Mouse (Mus musculus) spleen, adult 2 months (tissue): Measurements from ENCODE around the gene Mms22l.

Source experiments
- CTCF ChIP-seq: fragments of 200-500 bp; IDR thresholded peaks from 2 replicates; pipeline ENCODE4 v1.5.1; 2011; ENCODE audit warnings: mild to moderate bottlenecking, inconsistent platforms; ENCODE audit not compliant: insufficient read depth, insufficient read length, insufficient replicate concordance; ENCODE audit errors: extremely low read depth
- POLR2A ChIP-seq: fragments of 200-500 bp; IDR thresholded peaks from 2 replicates; pipeline ENCODE4 v1.6.1; 2011; ENCODE audit warnings: low read depth, low read length, inconsistent platforms

DNA sequence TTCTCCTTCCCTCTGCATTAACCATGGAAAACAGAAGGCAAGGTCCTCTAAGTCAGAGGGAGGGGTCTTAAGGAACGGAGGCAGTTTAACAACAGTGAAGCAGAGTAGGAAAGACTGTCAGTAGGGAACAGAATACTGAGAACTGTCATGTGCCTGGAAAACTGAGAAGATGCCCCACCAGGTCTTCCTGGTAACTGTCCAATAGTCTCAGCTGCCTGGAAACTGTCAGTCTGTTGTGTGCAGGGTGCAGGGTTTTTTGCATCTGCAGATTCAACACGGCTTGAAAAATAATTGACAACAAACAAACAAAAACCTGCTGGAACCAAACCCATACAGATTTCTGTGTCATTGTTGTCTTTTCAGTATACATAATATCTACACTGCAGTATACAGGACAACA is 146.1 kb downstream of the Mms22l start:
- TF ChIP-seq CTCF (no peak), POLR2A (no peak)
